Mouse (Mus musculus) cerebellum, adult 9-10 months (tissue): ENCODE data around the gene Dusp22.

Experiments
- DNase-seq: peaks from one replicate; pipeline ENCODE4 v3.0.0; 2022

The Dusp22 gene

DNA sequence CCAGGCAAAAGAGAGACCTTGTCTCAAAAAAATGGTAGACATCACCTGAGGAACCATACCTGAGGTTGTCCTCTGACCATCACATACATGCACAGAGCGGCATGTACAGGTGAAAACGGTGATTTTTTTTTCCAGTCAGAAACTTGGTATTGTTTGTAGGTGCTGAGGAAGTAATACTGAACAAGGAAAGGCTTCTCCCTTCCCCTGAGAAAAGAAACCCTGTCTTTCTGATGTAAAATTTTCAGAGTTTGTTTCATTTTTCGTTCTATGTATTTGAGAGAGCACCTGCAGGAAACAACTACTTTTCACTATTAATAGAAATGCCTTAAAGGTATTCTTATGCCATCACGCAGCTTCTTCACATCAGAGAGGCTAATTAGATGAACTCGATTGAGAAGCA is 19.0 kb downstream of the Dusp22 start:
- no peak for DNase-seq

- no peak for DNase-seq
Observed at GRCm38 (mm10) chr13:30681866-30682265, 22.1 kb downstream of the Dusp22 start.

DNA sequence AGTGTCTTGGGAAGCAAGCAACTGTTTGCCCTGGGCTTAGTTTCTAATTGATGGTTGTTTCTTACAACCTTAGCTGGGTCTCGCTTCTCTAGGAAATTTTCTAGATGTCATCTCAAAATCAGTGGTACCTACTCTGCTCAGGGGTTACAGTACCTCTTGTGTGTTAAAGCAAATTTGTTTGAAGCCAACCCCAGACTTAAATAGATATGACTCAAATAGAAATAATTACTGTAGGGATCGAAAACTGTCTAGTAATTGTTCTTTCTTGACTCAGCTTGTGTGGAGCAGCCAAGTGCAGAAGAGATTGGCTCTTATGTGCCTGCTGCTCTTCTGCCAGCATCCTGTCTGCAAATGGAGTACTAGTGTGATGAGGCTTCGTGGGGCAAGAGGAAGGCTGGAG is 22.5 kb downstream of the Dusp22 start:
- DNase-seq: no peak

GRCm38 (mm10) chr13:30684614-30685122 is 24.9 kb downstream of the Dusp22 start:
- no peak for DNase-seq

DNA sequence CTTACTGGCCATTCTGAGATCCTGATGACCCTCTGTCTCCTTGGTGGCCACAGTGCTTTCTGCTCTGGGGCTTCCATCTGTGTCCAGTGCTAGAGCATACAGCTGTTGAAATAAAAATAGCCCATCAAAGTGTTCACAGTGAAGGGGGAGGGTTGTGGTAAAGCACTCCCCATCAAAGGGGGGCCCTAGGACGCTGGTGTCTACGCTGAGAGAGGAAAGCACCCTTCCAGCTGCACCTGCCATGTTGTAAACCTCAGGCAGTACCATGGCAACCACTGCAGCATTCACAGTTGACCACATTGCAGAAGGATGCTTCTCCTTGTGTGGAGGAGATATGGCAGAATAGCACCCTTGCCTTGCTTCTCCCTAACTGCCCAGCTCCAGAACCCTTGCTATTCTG is 26.2 kb downstream of the Dusp22 start:
- no peak for DNase-seq

GRCm38 (mm10) chr13:30688035-30688616 is 28.3 kb downstream of the Dusp22 start:
- DNase-seq: no peak

- no peak for DNase-seq
Observed at GRCm38 (mm10) chr13:30689475-30689874, 29.7 kb downstream of the Dusp22 start.

DNA sequence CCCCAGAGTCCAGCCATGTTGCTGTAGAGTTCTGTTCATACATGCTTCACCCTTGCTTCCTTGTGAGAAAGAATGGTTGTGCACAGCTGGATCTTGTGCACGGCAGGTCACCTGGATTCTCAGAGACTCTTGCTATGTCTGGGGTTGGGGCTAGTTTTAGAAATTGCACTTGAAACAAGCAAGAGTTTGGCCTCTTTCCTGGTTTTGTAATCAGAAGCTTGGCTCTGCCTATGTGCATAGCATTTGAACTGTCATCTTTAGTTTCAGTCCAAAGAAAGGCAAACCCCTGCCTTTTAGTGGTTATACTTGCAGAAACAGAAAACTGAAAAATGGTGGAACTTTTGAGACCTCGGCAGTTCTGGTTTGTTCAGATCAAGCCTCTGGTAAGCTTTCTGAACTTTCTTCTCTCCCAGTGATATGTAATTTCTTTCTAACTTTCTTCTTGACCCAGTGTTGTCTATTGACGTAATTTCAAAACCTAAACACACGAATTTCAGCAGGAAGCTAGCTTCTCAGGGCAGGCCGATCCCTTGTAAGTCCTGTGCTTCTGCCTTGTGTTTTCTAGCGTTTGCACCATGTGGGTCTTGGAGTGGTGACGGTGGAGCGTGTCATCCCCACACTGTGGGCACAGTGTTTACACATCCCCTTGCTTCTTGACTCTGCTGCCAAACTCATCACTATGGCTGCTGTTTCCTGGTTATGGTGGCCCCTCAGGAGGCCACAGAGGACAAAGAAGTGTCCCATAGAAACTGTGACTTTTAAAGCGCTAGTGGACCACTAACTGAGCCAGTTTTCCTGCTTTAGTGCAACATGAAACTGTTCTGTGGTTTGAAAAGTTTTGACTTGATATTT is 31.9 kb downstream of the Dusp22 start:
- no peak for DNase-seq

- DNase-seq: no peak
Observed at GRCm38 (mm10) chr13:30692644-30693385, 33.0 kb downstream of the Dusp22 start.

DNA sequence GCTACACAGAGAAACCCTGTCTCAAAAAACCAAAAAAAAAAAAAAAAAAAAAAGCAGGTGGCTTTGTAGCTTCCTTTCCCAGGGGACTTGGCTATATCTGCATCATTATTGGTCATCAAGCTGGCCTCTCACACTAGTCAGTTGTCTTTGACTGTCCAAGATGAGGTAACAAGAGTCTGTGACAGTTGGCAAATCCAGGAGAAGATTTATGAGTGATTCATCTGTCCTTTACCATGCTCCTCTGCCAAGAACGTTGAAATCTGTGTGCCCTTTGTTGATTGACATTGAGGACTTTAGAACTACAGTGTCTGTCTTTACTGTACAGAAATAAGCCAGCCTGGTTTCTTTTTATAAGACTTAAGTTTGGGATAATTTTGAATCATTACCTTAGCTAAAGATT is 35.4 kb downstream of the Dusp22 start:
- no peak for DNase-seq

DNA sequence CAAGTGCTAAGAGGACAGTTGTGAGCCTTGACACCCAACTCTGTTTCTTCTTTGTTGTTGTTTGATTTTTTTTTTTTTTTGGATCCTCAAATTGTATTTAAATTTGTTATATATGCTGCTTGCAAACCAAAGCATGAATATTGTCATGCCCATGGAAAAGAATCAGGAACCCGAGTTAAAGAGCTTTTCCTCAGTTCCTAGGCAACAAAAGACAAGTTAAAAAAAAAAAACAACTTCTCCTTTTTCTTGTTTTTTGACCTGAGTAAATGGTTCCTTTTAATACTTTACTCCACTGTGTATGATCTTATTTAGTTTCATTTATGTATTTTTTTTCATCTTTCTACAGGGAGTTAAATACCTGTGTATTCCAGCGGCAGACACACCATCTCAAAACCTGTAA is 36.1 kb downstream of the Dusp22 start:
- no peak for DNase-seq

GRCm38 (mm10) chr13:30697880-30698279 is 38.1 kb downstream of the Dusp22 start:
- no peak for DNase-seq

- DNase-seq: no peak
Observed at GRCm38 (mm10) chr13:30702695-30703094, 42.9 kb downstream of the Dusp22 start.

DNA sequence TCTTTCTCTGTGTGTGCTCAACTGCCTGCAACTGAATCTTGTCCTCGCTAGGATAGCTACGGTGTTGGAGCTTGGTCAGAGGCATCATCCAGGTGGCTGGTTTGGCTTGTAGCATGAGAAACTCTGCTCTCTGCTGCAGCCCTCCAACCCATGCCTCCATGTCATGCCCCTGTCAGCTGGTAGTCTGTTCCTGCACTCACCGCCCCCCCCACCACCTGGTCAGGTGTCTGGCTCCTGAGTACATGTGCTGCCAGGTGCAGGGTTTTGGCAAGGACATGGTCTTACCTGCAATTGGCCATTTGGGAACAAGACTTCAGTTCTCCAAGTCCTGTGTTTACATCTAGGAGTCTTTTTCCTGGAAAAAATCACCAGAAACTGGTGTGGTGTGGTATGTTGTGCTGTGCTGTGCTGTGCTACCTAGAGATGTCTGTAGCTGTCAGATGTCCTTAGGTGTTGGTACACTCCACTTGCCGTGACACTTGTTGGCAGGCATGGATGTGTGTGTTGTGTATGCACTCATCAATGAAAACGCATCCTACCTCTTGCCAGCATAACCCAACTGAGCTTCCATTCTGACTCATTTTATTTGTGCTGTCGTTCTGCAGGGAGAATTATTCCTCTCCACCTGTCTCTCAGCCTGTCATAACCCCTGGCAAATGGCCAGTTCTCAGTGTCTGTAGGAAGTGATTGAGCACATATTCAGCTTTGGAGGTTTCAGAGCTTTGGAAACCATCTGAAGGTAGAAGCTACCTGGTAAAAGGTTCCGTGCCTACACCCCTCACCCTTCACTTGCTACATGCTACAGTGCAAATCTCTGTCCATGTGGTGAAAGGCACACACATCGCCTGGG is 44.7 kb downstream of the Dusp22 start:
- DNase-seq: peak; percentile 18

GRCm38 (mm10) chr13:30711066-30711465 is 51.3 kb downstream of the Dusp22 start:
- no peak for DNase-seq

GRCm38 (mm10) chr13:30711711-30712110 is 51.9 kb downstream of the Dusp22 start:
- DNase-seq: no peak

DNA sequence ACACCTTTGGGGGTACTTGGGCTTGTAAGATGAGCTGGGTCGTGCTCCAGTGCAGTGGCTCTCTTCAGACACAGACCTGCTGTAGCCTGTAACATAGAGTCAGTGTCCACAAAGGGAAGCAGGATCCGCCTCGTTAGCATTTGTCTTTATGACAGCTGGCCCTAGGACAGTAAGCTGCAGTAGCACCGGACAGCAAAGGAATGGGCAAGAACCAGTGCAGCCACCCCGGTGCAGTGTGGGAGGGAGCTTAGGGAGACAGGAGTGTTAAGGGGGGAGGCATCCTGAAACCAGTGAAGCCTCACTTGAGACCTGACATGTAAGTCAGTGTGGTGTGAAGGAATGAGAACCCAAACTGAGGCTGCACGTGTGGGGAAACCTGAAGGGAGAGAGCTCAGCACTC is 52.5 kb downstream of the Dusp22 start:
- no peak for DNase-seq

DNA sequence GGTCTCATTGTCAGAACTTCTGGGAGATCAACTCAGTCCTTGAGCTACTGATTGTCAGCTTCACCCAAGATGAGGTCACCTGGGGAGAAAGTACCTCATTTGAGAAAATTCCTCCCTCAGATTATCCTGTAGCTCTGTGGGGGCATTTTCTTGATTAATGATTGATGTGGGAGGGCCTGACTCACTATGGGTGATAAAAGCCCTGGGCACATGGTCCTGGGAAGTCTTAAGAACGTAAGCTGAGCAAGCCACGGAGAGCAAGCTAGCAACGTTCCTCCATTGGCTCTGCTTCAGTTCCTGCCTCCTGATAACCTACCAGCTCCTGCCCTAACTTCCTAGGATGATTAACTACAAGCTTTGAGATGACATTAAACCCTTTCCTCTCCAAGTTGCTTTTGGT is 53.8 kb downstream of the Dusp22 start:
- no peak for DNase-seq

DNA sequence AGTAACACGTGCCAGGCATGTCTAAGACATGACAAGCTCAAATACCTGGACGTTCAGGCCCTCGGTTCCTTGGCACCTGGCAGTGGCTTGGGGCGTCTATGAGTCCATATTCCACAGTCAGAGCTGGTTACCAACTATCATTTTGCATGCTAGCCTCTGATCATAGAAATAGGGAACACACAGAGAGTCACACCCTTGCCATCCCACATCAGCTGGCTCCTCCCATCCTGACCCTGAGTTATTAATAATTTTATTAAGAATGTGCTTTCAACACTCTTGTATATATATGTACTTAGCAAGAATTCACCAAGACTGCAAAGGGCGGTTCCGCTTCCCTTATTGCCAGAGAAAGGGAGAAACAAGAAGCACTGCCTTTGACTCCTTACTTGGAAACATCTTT is 54.8 kb downstream of the Dusp22 start:
- DNase-seq: no peak

DNA sequence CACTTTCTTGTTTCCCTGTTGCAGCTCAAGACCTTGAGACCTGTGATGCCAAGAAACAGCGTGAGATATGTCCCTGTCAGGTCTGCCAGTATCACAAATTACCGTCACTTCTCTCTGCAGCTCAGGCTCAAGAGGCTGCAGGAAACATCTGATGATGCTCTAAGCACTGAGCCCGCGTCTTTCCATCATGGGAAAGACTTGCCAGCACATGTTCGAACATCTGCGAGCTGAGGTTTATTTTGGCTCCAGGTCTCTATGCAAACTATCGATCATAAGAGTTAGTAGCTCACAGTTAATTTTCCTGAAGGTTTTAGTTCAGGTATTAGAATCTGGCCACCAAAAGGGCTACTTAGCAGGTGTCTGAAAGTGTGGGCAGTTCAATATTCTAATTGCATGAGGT is 55.3 kb downstream of the Dusp22 start:
- DNase-seq: no peak

DNA sequence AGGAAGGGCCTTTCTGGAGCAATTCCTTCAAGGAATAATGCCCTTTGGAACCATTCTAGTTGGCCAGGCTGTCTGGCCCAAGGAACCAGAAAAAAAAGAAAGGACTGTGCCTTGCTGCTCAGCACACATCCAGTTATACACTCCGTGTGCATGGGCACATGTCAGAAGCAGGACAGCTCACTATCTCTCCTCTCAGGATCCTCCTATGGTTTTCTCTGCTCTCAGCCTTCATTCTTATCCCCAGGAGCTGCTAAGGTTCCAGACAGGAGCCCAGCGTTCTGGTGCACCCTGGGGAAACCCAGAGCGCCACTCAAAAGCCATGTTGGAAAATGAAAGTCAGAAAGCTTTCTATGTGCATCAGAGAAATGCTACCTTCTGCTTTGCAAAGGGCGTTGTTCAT is 55.8 kb downstream of the Dusp22 start:
- no peak for DNase-seq

GRCm38 (mm10) chr13:30716611-30717010 is 56.8 kb downstream of the Dusp22 start:
- no peak for DNase-seq

GRCm38 (mm10) chr13:30722601-30723000 is 62.8 kb downstream of the Dusp22 start:
- DNase-seq: no peak
